Mouse (Mus musculus) heart, adult 18-20 months (tissue): ENCODE results near the gene 0610012G03Rik. TPM values are rescaled to one million over a fixed set of nuclear protein-coding genes. Genes with fewer than 3 reads are reported as not detected.
A peak's percentile ranks its signal among the peaks of the same experiment; 100 is the strongest.
"Not testable (repeated sequence)": the region's sequence is repeated elsewhere in the genome, so short reads cannot be mapped to it uniquely, and the experiment has no call there.

Experiments
- DNase-seq, 2 experiments: peaks; one replicate each; pipeline ENCODE4 v3.0.0; 2021 to 2022; ENCODE audit warnings: mixed read lengths in 1 of 2
- long read RNA-seq, 2 experiments: library from polyadenylated mRNA; stranded (forward); transcript quantifications; one replicate each; pipeline ENCODE4 v2.0.0; 2021
- total RNA-seq, 2 experiments: library from RNA; stranded (reverse); gene quantifications; 2 replicates each; pipeline ENCODE4 v1.2.3; 2021

0610012G03Rik gene
- 10 to 100 TPM; 74.8 to 79.2 TPM for total RNA-seq
- long read RNA-seq, experiment 1, transcript 0610012G03Rik-201 (1 exons, 1,445 nt), result major isoform, 229 of 229 reads
- long read RNA-seq, experiment 1, partial matches to known transcripts, result 0 of 229 reads
- long read RNA-seq, experiment 1, other reads (novel, unspliced or antisense), result 0 of 229 reads
- long read RNA-seq, experiment 2, transcript 0610012G03Rik-201 (1 exons, 1,445 nt), result major isoform, 173 of 173 reads
- long read RNA-seq, experiment 2, partial matches to known transcripts, result 0 of 173 reads
- long read RNA-seq, experiment 2, other reads (novel, unspliced or antisense), result 0 of 173 reads

DNA sequence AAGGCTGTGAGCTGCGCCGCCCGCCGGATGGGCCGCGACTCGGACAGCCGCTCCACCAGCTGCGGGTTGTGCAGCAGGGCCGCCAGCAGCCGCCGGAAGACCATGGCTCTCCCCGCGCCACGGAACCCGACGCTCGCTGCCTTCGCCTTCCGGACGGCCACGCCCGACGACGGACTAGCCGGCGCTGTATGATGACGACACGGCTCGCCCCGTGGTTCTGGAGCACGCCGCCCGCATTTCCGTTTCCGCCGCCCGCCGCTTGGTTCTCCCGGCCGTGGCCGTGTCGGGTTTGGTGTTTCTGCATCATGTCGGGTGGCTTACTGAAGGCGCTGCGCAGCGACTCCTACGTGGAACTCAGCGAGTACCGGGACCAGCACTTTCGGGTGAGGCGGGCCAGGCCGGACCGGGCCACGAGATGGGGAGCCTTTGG is at the start of gene 0610012G03Rik, which contains the start of gene Ncbp2:
Gene 0610012G03Rik (minus strand): TSS at position 150 of the 430 bp plus-strand sequence.
Gene Ncbp2 (plus strand): TSS at position 169 of the 430 bp plus-strand sequence.
- peak; percentile 96 to 97 for DNase-seq

DNA sequence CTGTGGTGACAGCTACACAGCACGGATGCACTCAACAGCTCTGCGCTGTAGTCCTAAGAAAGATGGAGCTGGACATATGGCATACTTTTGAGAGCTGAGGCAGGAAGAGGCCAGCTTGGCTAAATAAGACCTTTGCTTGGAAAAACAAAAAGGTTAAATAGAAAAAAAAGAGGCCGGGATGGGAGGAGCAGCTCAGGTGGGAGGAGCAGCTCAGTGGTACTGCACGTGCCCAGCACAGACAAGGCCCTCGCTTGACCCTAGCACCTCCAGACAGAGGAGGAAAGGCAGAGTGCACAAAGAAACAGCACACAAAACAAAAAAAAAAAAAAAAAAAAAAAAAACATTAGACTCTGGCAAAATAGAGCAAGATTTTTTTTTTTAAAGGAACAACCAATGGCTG is 48.1 kb upstream of the 0610012G03Rik start:
- no peak for DNase-seq

DNA sequence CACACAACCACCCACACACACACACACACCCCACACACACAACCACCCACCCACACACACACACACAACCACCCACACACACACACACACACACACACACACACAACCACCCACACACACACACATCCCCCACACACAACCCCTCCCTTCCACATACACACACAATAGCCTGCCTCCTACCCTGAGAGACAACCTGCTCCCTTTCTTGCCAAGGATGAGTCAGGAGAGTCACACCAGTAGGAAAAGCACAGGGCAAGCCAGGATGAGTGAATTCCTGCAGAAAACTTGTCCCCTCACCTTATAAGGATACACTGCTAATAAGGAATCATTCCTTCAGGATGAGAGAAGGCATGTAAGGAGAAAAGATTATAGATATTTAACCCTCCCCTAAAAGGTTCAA is 45.7 kb upstream of the 0610012G03Rik start:
- DNase-seq, result no peak

DNA sequence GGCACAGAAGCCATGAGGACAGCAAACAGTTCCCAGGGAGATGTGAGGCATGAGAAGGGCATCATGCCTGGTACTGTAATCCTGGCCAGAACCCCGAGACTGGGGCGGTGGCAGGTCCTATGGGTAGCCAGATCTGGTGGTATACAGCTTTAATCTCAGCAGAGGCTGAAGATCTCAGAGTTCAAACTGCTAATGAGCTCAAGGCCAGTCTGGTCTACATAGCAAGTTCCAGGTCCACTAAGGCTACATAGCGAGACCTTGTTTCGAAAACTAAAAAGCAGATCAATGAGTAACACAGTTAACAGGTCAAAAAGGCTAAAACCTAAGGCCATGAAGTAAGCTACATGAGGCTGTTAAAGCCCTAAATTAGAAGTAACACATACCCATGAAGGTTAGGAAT is 44.9 kb upstream of the 0610012G03Rik start:
- no peak for DNase-seq

DNA sequence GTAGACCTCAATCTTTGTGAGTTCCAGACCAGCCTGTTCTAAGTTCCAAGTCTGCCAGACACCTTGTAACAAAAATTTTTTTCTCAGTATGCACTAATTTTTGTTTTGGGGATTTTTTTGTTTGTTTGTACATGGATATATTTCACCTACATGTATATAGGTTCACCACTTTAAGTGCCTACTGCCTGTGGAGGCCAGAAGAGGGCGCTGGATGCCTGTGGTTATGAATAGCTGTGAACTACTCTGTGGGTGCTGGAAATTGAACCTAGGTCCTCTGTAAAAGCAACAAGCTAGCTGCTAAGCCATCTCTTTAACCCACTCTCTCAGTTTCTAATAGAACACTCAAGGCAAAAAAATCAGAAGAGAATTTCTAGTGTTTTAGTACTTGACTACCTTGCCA is 43.7 kb upstream of the 0610012G03Rik start:
- DNase-seq, result no peak

DNA sequence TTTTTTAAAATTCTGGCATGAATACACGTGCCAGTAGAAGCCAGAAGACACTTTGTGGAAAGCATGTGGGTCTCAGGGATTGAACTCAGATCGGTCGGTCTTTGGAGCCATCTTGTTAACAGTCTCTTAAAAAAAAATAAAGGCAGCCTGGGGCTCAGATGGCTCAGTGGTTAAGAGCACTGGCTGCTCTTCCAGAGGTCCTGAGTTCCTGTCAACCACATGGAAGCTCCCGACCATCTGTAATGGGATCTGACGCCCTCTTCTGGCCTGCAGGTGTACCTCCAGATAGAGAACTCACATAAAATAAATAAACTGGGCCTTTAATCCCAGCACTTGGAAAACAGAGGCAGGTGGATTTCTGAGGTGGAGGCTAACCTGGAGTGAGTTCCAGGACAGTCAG is 32.7 kb upstream of the 0610012G03Rik start:
- no peak for DNase-seq

DNA sequence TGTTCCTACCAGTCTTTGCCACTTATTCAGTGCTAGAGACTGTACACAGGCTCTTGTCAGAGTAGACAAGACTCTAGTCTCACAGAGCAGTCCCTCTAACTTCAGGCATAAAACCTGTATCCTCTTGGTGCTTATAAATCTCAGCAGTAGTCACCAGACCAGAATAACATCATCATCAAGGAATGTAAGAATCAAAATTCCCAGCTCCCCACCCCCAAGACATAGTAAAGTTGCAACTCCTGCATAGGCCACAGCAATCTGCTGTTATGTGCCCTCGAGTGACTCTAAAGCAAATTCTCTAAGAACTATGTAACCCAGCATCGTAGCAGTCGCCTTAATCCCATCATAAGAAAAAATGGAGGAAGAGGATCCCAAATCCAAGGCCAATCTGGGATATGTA is 31.2 kb upstream of the 0610012G03Rik start:
- DNase-seq, result no peak

DNA sequence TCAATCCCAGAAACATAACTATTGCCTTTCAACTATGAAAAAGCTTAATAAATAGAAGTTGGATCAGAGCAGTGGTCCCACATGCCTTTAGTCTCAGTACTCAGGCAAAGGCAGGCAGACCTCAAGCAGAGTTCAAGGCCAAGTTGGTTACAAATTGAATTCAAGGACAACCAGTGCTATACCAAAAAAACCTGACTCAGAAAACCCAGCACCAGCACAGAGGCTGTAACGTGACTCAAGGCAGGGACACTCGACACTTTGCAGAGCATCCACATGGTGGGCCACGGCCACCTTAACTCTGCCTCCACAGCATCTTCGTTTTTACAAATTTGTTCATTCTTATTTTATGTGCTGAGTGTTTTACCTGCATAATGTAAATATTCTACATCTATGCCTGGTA is 27.0 kb upstream of the 0610012G03Rik start:
- DNase-seq, result no peak

DNA sequence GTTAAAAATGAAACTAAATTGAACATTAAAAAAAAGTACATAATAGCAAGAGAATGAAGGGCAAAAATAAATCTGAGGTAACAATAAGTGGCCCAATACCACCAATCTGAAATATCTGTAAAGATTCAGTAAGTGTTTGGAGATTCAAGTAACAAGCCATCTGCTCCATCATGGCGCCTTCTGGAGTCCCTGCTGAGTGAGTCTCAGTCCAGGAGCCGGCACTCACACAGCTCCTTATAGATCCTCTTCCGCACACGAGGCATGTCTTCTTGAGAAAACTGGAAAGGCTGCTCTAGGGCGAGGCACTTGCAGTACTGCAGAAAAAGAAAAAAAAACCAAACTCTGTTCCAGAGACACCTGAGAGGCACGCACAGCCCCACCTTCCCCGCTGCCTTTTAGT is 14.9 kb upstream of the 0610012G03Rik start:
- no peak for DNase-seq

DNA sequence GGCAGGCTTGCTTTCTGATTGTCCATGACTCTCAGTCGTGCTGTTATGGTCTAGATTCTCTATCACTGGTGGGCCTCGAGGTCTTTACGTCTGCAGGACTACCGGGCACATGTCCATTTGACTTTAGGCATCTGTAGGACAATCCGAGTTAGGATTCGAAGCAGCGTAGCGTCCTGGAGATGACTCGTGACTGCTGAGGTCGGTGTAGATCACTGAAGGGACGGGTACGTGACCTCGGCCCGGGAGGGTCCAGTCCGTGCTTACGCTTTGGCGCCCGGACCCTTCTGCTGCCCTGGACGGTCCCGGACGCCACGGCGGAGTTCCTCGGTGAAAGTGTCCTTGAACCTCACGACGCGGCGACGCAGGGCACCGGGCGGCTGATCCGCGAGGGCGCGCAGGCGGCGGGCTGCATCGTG is 385 bp downstream of the 0610012G03Rik start:
- DNase-seq, result no peak

DNA sequence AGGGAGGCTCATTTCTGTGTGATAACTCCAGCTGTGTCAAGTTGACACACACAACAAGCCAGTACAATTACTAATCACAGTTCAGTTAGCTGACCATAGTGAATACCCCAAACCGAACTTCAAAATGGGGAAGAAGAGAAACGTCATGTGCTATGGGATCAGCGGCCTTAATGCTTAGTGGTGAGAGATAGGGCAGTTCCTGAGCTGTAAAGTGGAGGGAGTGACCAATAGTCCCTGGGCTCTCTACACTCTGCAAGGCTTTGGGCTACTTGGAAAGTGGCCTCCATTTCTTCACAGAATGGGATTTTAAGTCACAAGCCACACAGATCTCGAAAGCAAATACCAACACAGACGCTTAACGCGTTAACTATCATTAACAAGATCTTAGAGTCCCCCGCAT is 961 bp downstream of the 0610012G03Rik start:
- no peak for DNase-seq

DNA sequence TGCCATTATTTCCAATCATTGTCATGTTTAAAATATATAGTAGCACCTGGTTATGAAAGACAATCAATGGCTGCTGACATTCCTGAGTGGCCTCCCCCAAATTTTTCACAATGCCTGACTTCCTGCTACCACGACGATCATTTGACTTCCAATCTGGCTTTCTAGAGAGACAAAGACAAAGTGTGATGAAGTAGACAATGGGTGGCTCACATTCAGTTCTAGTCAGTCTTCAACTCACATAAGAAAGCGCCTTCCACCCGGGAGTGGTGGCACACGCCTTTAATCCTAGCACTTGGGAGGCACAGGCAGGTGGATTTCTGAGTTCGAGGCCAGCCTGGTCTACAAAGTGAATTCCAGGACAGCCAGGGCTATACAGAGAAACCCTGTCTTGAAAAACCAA is 2.3 kb downstream of the 0610012G03Rik start:
- not testable (repeated sequence) for DNase-seq

DNA sequence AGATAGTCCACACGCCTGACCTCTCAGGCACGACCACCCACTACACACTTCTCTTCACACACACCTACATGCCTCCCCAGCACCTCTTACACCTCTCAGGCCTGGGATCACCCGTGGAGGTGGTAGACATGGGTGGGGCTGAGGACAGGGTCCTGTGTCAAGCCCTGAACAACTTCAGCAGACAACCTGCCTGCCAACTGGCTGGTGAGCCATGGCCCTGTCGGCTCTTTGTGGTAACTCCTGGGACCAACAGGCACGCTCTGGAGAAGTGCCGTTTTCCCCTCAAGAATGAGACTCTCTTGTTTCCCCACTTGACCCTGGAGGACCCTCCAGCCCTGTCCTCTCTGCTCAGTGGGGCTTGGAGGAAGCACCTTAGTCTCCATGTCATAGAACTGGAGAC is 2.9 kb downstream of the 0610012G03Rik start:
- DNase-seq, result no peak

DNA sequence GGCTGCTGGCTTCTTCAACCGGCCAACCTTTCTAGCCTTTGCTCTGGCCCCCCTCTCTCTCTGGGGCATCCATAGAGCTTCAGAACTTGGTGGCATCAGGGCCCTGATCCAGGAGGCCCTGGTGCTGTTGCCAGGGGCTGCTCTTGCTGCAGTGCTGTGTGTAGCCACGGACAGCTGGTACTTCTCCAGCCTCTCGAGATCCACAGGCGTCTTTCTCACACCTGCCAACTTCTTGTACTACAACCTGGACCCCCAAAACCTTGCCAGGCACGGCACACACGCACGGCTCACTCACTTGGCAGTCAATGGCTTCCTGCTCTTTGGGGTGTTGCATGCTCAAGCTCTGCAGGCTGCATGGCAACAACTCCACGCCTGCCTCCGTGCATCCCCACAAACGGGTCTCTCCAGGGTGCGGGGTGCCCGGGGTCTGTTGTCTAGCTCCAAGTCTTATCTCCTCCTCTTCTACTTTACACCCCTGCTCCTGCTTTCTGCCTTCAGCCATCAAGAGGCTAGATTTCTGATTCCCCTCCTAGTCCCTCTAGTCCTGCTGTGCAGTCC is 3.5 kb downstream of the 0610012G03Rik start:
- DNase-seq, result no peak

DNA sequence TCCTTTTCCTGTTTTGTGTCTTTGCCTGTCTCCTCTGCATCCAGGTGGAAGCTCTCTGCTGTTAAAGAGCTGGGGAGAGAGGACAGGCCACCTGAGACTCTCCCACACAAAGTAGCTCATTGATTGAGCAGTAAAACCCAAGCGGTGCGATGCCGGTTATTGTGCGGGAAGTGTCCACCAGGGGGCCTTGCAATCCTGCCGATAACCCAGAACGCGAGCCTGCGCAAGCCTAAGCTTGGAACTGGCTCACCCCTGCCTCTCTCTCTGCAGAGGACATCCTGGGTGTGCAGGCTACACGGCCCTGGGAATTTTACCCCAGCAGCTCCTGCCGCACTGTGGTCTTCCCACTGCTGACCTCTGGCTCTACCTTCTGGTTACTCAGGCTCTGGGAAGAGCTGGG is 4.3 kb downstream of the 0610012G03Rik start:
- peak; percentile 73 to 85 for DNase-seq

DNA sequence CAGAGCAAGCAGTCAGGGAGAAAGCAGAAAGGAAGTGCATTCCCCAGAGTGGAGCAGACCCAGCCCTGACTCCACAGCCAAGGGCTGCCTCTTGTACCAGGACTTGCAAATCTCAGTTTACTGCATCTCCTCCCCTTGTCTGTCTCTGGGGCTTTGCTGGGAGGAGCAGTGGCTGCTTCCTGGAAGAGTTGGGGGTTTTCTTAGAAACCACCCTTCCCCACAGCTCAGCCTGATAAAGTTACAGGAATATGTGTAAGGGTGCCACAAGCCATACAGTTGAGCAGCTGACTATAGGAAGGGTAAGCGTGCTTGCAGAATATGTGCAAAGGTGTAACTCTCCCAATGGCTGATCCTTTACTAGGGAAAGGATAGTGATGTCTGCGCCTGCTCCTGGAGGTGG is 7.7 kb downstream of the 0610012G03Rik start:
- DNase-seq, result no peak

DNA sequence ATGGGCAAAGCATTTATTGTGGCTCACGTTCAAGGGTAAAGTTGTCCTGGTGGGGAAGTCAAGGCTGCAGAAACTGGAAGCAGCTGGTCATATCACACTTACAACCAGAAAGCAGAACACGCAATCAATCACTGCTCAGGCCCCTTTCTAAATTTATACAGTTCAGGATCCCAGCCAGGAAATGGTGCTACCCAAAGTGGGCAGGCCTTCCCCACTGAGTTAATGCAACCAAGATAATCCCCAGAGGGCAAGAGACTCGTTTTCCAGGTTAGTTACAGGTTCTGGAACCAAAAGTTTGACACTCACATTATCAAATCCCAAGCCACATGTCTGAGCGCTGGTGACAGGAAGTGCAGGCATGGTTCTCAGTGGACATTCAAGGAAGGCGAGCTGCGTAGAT is 9.4 kb downstream of the 0610012G03Rik start:
- DNase-seq, result peak; percentile 53 to 58

DNA sequence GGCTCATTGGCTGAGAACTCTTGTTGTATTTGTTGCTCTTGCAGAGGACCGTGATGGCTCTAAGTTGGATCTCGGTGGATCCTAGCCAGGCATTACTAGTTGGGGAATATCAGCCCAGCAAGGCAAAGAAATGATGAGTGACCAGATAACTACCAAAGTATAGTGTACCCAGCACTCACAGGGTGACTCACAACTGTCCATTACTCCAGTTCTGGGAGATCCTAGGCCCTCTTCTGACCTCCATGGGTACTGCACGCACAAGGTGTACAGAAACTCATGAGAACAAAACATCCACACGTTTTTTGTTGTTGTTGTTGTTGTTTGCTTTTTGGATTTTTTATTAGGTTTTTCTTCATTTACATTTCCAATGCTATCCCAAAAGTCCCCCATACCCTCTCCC is 11.7 kb downstream of the 0610012G03Rik start:
- no peak for DNase-seq

DNA sequence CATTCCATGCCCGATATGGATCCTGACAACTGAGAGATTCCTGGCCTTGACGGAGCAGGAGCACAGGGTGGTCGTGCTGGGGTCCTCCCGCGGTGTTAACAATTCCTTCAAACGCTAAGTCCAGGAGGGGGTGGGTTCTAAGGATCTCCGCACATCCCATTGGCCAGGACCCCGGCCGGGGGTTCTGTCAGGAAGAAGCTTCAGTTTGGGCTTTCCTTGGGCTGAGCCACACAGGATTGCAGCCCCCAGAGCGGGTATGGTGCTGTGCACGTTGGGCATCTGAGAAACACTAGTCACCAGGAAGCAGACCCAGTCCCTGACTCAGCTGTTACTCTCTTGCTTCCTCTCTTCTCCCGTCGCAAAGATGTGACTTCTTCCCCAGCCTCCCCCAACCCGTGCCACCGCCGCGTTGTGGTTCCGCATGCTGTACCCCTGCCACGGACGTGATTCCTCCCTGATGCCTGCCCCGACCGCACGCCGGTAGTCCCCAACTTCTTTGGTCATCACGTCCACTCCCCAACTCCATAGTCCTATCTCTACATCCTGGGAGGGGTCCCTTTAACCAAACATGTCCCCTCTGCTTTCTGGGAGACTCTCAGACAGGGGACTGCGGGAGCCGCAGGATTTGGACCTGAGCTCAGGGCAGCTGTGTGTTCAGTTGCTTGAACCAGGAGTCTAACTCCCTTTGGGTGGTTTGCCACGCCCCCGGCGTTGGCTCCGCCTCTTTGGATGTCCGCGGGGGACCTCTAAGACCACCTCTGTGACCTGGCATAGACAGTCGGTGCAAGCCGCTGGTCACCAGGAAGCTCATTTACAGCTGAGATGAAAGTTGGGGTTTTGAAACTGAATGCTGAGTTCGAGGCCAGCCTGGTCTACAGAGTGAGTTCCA is 13.0 kb downstream of the 0610012G03Rik start:
- DNase-seq, result peak; percentile 32 to 45

DNA sequence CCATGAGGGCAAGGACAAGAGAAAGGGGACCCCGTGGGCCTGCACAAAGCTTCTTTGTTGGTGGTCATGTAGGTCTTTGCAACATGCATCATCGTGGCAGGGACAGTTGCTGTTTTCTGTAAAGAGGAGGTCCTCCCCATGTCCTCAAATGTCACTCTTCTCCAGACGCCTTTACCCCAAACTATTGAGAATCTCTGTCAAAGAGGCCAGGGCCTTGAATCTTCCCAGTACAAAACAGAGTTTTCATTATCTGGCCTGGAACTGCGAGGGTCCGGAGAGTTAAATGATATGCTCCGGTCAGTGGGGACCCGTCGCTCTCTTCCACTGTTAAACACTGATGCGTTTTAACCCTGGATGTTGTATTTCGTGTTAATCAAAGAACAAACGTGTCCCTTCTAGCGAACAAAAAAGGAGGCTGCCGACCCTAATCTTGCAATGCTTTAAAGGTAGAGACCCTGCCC is 13.7 kb downstream of the 0610012G03Rik start:
- DNase-seq, result no peak

DNA sequence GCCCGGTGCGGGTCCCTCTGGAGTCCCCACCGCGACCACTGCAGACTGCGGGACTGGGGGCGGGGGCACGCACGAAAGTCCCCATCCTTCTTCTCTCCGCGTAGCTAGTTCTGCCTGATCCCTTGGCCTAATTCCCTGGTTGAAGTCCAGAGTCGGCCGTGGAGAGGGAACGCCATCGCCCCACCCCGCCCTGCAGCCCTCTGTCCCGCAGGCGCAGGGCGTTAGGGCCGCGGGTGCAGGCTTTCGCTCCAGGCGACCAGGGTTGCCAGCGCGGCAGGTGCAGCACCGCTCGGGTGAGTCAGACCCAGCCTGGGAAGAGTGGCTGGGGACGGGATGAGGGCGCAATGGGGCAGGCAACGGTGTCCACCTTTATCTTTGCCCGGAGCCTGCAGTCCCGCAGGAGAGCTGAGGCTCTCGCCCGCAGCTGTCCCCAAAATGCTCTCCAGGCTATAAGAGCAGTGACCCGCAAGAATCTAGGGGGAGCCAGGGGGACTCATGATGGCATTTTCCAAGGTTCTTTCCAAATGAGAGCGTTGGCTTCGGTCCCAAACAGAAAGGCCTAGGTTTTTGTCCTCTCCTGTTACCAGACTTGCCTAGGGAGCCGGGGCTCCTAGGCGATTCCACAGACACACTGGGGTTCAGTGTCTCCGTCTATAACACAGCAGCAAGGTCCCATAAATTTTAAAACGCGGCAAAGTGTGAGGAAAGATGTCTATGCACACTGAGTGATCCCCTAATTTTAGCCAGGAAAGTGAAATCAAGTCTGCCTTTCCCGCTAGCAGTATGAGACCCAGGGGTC is 14.3 kb downstream of the 0610012G03Rik start, which contains the start of gene Pigz:
Gene Pigz (plus strand): TSS at position 101 of the 799 bp plus-strand sequence.
- DNase-seq, result peak; percentile 80
